7 mouse cellular contexts compared by ENCODE assay signal in the genomic region with DNA sequence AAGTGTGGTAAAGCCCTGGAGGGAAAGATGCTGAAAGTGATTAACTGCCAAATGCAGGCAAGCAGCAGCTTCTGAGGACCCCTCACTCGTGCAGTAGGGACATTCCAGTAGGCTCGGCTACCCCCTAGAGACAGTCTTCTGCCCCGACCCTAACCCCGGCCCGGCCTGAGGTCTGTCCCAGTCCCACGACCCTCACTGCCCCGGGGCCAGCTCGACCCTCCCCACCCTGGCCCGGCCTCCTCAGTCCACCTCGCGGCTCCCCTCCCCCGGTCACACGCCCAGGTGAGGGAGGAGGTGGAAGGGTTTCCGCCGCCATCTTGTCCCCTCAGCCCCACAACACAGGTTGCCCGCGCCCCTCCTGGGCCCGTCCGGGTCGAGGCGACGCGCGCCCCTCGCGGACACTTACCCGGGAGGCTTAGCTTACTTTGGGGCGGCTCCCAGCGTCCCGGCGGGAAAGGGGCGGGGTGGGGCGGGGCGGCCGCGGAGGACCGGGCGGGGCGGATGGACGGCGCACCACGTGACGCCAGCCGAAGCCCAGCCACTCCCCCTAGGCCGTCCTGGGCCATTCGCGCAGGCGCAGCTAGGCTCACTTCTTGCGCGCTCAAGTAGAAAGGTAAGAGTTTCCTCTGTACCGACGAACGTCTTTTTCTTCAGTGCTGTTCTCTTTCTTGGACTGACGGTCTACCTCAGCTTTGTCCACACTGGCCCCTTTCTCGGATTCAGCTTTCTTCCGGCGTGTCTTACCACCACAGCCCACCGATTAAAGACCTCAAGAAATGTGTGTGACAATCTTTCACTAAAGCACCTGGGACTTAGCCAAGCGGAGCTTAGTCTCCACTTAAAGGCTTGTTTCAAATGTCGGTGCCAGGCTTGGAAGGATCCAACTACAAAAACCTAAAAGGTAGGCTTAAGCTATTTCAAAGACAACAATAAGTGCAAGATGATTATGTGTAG. TPM values are rescaled to one million over a fixed set of nuclear protein-coding genes. Genes with fewer than 3 reads are reported as not detected.
A peak's percentile ranks its signal among the peaks of the same experiment; 100 is the strongest.
DNase-seq lines count a peak whose midpoint lies in the region; ATAC-seq lines count a peak whose summit lies in the region.

A gene (minus strand): TSS at position 456 of the 954 bp plus-strand sequence.

- H3K4me3 ChIP-seq in embryonic facial prominence, embryonic 11.5 days (ENCODE audit: low read depth, low read length) = peak within 1 kb of the TSS; percentile 76
- H3K4me3 ChIP-seq in limb, embryonic 11.5 days (ENCODE audit: low read depth, low read length) = peak within 1 kb of the TSS; percentile 70
- H3K4me3 ChIP-seq in midbrain, embryonic 14.5 days (replicated peaks; ENCODE audit: low read depth, low read length) = peak within 1 kb of the TSS; percentile 78

- H3K9ac ChIP-seq in embryonic facial prominence, embryonic 11.5 days (replicated peaks; ENCODE audit: low read length) = peak within 1 kb of the TSS; percentile 86
- H3K9ac ChIP-seq in limb, embryonic 11.5 days (ENCODE audit: low read length) = peak within 1 kb of the TSS; percentile 83
- H3K9ac ChIP-seq in midbrain, embryonic 14.5 days (replicated peaks; ENCODE audit: low read length) = peak within 1 kb of the TSS; percentile 82

- H3K4me2 ChIP-seq in embryonic facial prominence, embryonic 11.5 days (ENCODE audit: low read depth, low read length) = peak within 1 kb of the TSS; percentile 66
- H3K4me2 ChIP-seq in limb, embryonic 11.5 days (ENCODE audit: low read depth, severe bottlenecking) = peak within 1 kb of the TSS; percentile 39
- H3K4me2 ChIP-seq in midbrain, embryonic 14.5 days (ENCODE audit: low read length) = peak within 1 kb of the TSS; percentile 56

- no peaks in the 10 kb centered on the region for H3K4me1 ChIP-seq in embryonic facial prominence, embryonic 11.5 days (ENCODE audit: control insufficient read depth, insufficient read depth, low read length)
- H3K4me1 ChIP-seq in limb, embryonic 11.5 days (ENCODE audit: control insufficient read depth, insufficient read depth, low read length) = peaks cover 3% of the 10 kb centered on the region
- peaks cover 10% of the 10 kb centered on the region for H3K4me1 ChIP-seq in midbrain, embryonic 14.5 days (ENCODE audit: control insufficient read depth, insufficient read depth, low read length)

- no peaks in the 10 kb centered on the region for H3K9me3 ChIP-seq in embryonic facial prominence, embryonic 11.5 days (replicated peaks; ENCODE audit: control insufficient read depth, low read length)
- no peaks in the 10 kb centered on the region for H3K9me3 ChIP-seq in limb, embryonic 11.5 days (ENCODE audit: control insufficient read depth, low read length)
- no peaks in the 10 kb centered on the region for H3K9me3 ChIP-seq in midbrain, embryonic 14.5 days (ENCODE audit: control insufficient read depth, low read length)

- peak; percentile 94 for DNase-seq in adrenal gland, postnatal 14 days
- DNase-seq in embryonic facial prominence, embryonic 11.5 days (ENCODE audit: low spot score) = peak; percentile 95
- peak; percentile 98 for DNase-seq in heart, adult 11 months
- DNase-seq in kidney, adult 18-20 months = peak; percentile 93
- peak; percentile 94 for DNase-seq in limb, embryonic 11.5 days (ENCODE audit: low spot score)
- DNase-seq in midbrain, embryonic 14.5 days = peak; percentile 96
- peak; percentile 86 to 91 for DNase-seq in spleen, adult 18-20 months

- ATAC-seq in embryonic facial prominence, embryonic 11.5 days (replicated peaks; ENCODE audit: insufficient number of reproducible peaks, low FRiP score, low TSS enrichment, low read depth) = peak; percentile 99
- peak; percentile 98 for ATAC-seq in limb, embryonic 11.5 days (ENCODE audit: insufficient number of reproducible peaks, low FRiP score, low TSS enrichment, low read depth)
- ATAC-seq in midbrain, embryonic 14.5 days (ENCODE audit: low FRiP score, low TSS enrichment) = peak; percentile 97

- under 1% methylated on average over 53 of the region's 60 CpGs for WGBS in embryonic facial prominence, embryonic 11.5 days
- WGBS in limb, embryonic 11.5 days = 2% methylated on average over 50 of the region's 60 CpGs
- WGBS in midbrain, embryonic 14.5 days = under 1% methylated on average over 60 of the region's 60 CpGs

- no peaks in the 10 kb centered on the region for H3K36me3 ChIP-seq in embryonic facial prominence, embryonic 11.5 days (replicated peaks; ENCODE audit: control insufficient read depth, insufficient read depth, low read depth, low read length)
- H3K36me3 ChIP-seq in limb, embryonic 11.5 days (ENCODE audit: control insufficient read depth, insufficient read depth, low read length) = no peaks in the 10 kb centered on the region
- H3K36me3 ChIP-seq in midbrain, embryonic 14.5 days (ENCODE audit: control insufficient read depth, insufficient read depth, low read length) = no peaks in the 10 kb centered on the region

- H3K27ac ChIP-seq in embryonic facial prominence, embryonic 11.5 days (replicated peaks; ENCODE audit: low read depth, low read length) = peak within 1 kb of the TSS; percentile 54
- peak within 1 kb of the TSS; percentile 72; the same call in 1 of the 2 replicates for H3K27ac ChIP-seq in limb, embryonic 11.5 days (replicated peaks; ENCODE audit: low read depth, low read length)
- peak within 1 kb of the TSS; percentile 89 for H3K27ac ChIP-seq in midbrain, embryonic 14.5 days (replicated peaks; ENCODE audit: low read depth, low read length)

- H3K27me3 ChIP-seq in embryonic facial prominence, embryonic 11.5 days (ENCODE audit: control insufficient read depth, insufficient read depth, low read length) = no peaks in the 10 kb centered on the region
- H3K27me3 ChIP-seq in limb, embryonic 11.5 days (ENCODE audit: control insufficient read depth, insufficient read depth, low read length) = no peaks in the 10 kb centered on the region
- H3K27me3 ChIP-seq in midbrain, embryonic 14.5 days (ENCODE audit: control insufficient read depth, insufficient read depth, low read length) = no peaks in the 10 kb centered on the region

RNA-seq across cellular contexts. Expression of the gene that starts here (rescaled TPM):
- 11.2 and 12.4 TPM in 2 replicates for total RNA-seq in adrenal gland, postnatal 14 days (2021)
- 9.9 and 13.2 TPM in 2 replicates for polyA plus RNA-seq in embryonic facial prominence, embryonic 11.5 days (2014; fragmentation: Nextera tagmentation; extraction: Ambion mirVana)
- 7.1 and 8.4 TPM in 2 replicates for polyA plus RNA-seq in limb, embryonic 11.5 days (2014; fragmentation: Nextera tagmentation; extraction: Ambion mirVana)
- 37.4 and 48.9 TPM in 2 replicates for polyA plus RNA-seq in midbrain, embryonic 14.5 days (2014; fragmentation: Nextera tagmentation; extraction: Ambion mirVana)

Comparison
In these comparisons a context has a peak if more than half of its experiments do, and no peak if none do; other contexts are left out.
1. Peak in every context shown above with its lines: DNase-seq, ATAC-seq, H3K4me3 ChIP-seq and H3K27ac ChIP-seq.